Mouse (Mus musculus) embryonic facial prominence, embryonic 12.5 days (tissue): Measurements from ENCODE around the gene Grin2a. TPM values are rescaled to one million over a fixed set of nuclear protein-coding genes. Genes with fewer than 3 reads are reported as not detected.

Experiments
- ATAC-seq: fragments of 200-750 bp; cut with Nextera tagmentation; 2 replicates; pipeline ENCODE4 v1.8.0; 2017; ENCODE audit not compliant: insufficient number of reproducible peaks, insufficient read depth, low FRiP score, low TSS enrichment
- H3K27ac ChIP-seq: fragments of 300-500 bp; sonication (generic); 2 replicates; pipeline ENCODE4 v1.5.1; 2016; ENCODE audit warnings: mild to moderate bottlenecking
- H3K27me3 ChIP-seq: fragments of 300-500 bp; sonication (generic); 2 replicates; pipeline ENCODE4 v1.6.1; 2016; ENCODE audit warnings: mild to moderate bottlenecking, moderate library complexity
- H3K36me3 ChIP-seq: fragments of 300-500 bp; sonication (generic); 2 replicates; pipeline ENCODE4 v1.6.1; 2016; ENCODE audit warnings: mild to moderate bottlenecking
- H3K4me1 ChIP-seq: fragments of 300-500 bp; sonication (generic); 2 replicates; pipeline ENCODE4 v1.6.1; 2016
- H3K4me2 ChIP-seq: fragments of 300-500 bp; sonication (generic); replicated peaks from 2 replicates; pipeline ENCODE4 v1.6.1; 2016; ENCODE audit warnings: mild to moderate bottlenecking, moderate library complexity
- H3K4me3 ChIP-seq: fragments of 300-500 bp; sonication (generic); 2 replicates; pipeline ENCODE4 v1.5.1; 2016; ENCODE audit warnings: mild to moderate bottlenecking
- H3K9ac ChIP-seq: fragments of 300-500 bp; sonication (generic); 2 replicates; pipeline ENCODE4 v1.6.1; 2016; ENCODE audit warnings: mild to moderate bottlenecking, moderate library complexity
- H3K9me3 ChIP-seq: fragments of 300-500 bp; sonication (generic); 2 replicates; pipeline ENCODE4 v1.6.1; 2016; ENCODE audit warnings: mild to moderate bottlenecking, moderate library complexity
- WGBS: fragments of 180-500 bp; shearing (Covaris S2); methylation state at CpG from one replicate; pipeline ENCODE4 v1.1.7; 2016; 5-methylcytosine and 5-hydroxymethylcytosine counted together
- polyA plus RNA-seq: library from polyadenylated mRNA; unstranded; fragments of >200 nt; fragmentation: Nextera tagmentation; extraction: Ambion mirVana; gene quantifications from 2 replicates; pipeline ENCODE4 v1.2.1, GENCODE M21; 2016

Gene Grin2a
- polyA plus RNA-seq, 1 experiment from 2014 or later = 1.3 TPM

- WGBS = 52% methylated on average over 1 of the region's 1 CpGs
- Histone ChIP-seq H3K4me2 (no peak overlapping the region), H3K9ac (no peak overlapping the region), H3K36me3 (no peaks in the 10 kb centered on the region), H3K27me3 (no peaks in the 10 kb centered on the region), H3K9me3 (no peaks in the 10 kb centered on the region), H3K27ac (no peak overlapping the region), H3K4me3 (no peak overlapping the region), H3K4me1 (no peaks in the 10 kb centered on the region)
- ATAC-seq = no peak
Measured at GRCm38 (mm10) chr16:9959340-9959739, 36.0 kb downstream of the Grin2a start.

- WGBS = 37% methylated on average over 5 of the region's 5 CpGs
Measured at GRCm38 (mm10) chr16:9954266-9954665, 41.1 kb downstream of the Grin2a start.

GRCm38 (mm10) chr16:9953396-9953831 lies 41.9 kb downstream of the Grin2a start:
- ATAC-seq = no peak
- no peaks in the 10 kb centered on the region for H3K36me3 ChIP-seq
- WGBS = 87% methylated on average over 5 of the region's 5 CpGs

More at GRCm38 (mm10) chr16:9954266-9954665, 41.1 kb downstream of the Grin2a start:
- Histone ChIP-seq H3K4me1 (no peaks in the 10 kb centered on the region), H3K27me3 (no peaks in the 10 kb centered on the region), H3K9ac (no peak overlapping the region), H3K36me3 (no peaks in the 10 kb centered on the region), H3K27ac (no peak overlapping the region), H3K4me2 (no peak overlapping the region), H3K9me3 (no peaks in the 10 kb centered on the region), H3K4me3 (no peak overlapping the region)
- no peak for ATAC-seq

GRCm38 (mm10) chr16:9949250-9949649 lies 46.1 kb downstream of the Grin2a start:
- no peak overlapping the region for H3K4me2 ChIP-seq
- no peak overlapping the region for H3K27ac ChIP-seq
- no peak overlapping the region for H3K9ac ChIP-seq
- ATAC-seq = no peak
- H3K4me3 ChIP-seq = no peak overlapping the region
- H3K36me3 ChIP-seq = no peaks in the 10 kb centered on the region
- no peaks in the 10 kb centered on the region for H3K27me3 ChIP-seq
- H3K4me1 ChIP-seq = no peaks in the 10 kb centered on the region
- no peaks in the 10 kb centered on the region for H3K9me3 ChIP-seq
- WGBS = 77% methylated on average over 3 of the region's 3 CpGs

More at GRCm38 (mm10) chr16:9953396-9953831, 41.9 kb downstream of the Grin2a start:
- Histone ChIP-seq H3K9ac (no peak overlapping the region), H3K4me3 (no peak overlapping the region), H3K27me3 (no peaks in the 10 kb centered on the region), H3K27ac (no peak overlapping the region), H3K4me1 (no peaks in the 10 kb centered on the region), H3K4me2 (no peak overlapping the region), H3K9me3 (no peaks in the 10 kb centered on the region)

GRCm38 (mm10) chr16:9947430-9947829 lies 47.9 kb downstream of the Grin2a start:
- Histone ChIP-seq H3K4me2 (no peak overlapping the region), H3K27me3 (no peaks in the 10 kb centered on the region), H3K27ac (no peak overlapping the region), H3K4me1 (no peaks in the 10 kb centered on the region), H3K4me3 (no peak overlapping the region), H3K9ac (no peak overlapping the region), H3K9me3 (no peaks in the 10 kb centered on the region), H3K36me3 (no peaks in the 10 kb centered on the region)
- whole genome bisulfite sequencing = 84% methylated on average over 3 of the region's 3 CpGs
- ATAC-seq = no peak

GRCm38 (mm10) chr16:9944836-9945235 lies 50.5 kb downstream of the Grin2a start:
- H3K27ac ChIP-seq = no peak overlapping the region
- no peak overlapping the region for H3K9ac ChIP-seq
- H3K4me2 ChIP-seq = no peak overlapping the region
- 72% methylated on average over 5 of the region's 5 CpGs for WGBS
- H3K4me3 ChIP-seq = no peak overlapping the region
- no peaks in the 10 kb centered on the region for H3K27me3 ChIP-seq
- no peaks in the 10 kb centered on the region for H3K36me3 ChIP-seq
- H3K9me3 ChIP-seq = no peaks in the 10 kb centered on the region
- ATAC-seq = no peak
- H3K4me1 ChIP-seq = no peaks in the 10 kb centered on the region

- WGBS = 46% methylated on average over 8 of the region's 8 CpGs
- Histone ChIP-seq H3K27me3 (no peaks in the 10 kb centered on the region), H3K4me2 (no peak overlapping the region), H3K9ac (no peak overlapping the region), H3K4me3 (no peak overlapping the region), H3K4me1 (no peaks in the 10 kb centered on the region), H3K27ac (no peak overlapping the region), H3K9me3 (no peaks in the 10 kb centered on the region), H3K36me3 (no peaks in the 10 kb centered on the region)
- ATAC-seq = no peak
Measured at GRCm38 (mm10) chr16:9941306-9941930, 53.9 kb downstream of the Grin2a start.

- no peak overlapping the region for H3K27ac ChIP-seq
- H3K9me3 ChIP-seq = no peaks in the 10 kb centered on the region
- no peak overlapping the region for H3K9ac ChIP-seq
- H3K4me3 ChIP-seq = no peak overlapping the region
- WGBS = 83% methylated on average over 7 of the region's 7 CpGs
- no peaks in the 10 kb centered on the region for H3K36me3 ChIP-seq
- ATAC-seq = no peak
- H3K4me1 ChIP-seq = no peaks in the 10 kb centered on the region
- H3K27me3 ChIP-seq = no peaks in the 10 kb centered on the region
- no peak overlapping the region for H3K4me2 ChIP-seq
Measured at GRCm38 (mm10) chr16:9940716-9941115, 54.6 kb downstream of the Grin2a start.

GRCm38 (mm10) chr16:9910672-9911071 lies 84.7 kb downstream of the Grin2a start:
- 91% methylated on average over 3 of the region's 3 CpGs for WGBS

GRCm38 (mm10) chr16:9909225-9909624 lies 86.1 kb downstream of the Grin2a start:
- 79% methylated on average over 4 of the region's 4 CpGs for WGBS
- no peaks in the 10 kb centered on the region for H3K4me1 ChIP-seq
- no peak for ATAC-seq
- H3K4me3 ChIP-seq = no peak overlapping the region
- no peak overlapping the region for H3K9ac ChIP-seq
- no peak overlapping the region for H3K27ac ChIP-seq
- H3K27me3 ChIP-seq = no peaks in the 10 kb centered on the region
- H3K9me3 ChIP-seq = no peaks in the 10 kb centered on the region
- no peaks in the 10 kb centered on the region for H3K36me3 ChIP-seq
- no peak overlapping the region for H3K4me2 ChIP-seq

More at GRCm38 (mm10) chr16:9910672-9911071, 84.7 kb downstream of the Grin2a start:
- no peaks in the 10 kb centered on the region for H3K4me1 ChIP-seq
- H3K9me3 ChIP-seq = no peaks in the 10 kb centered on the region
- ATAC-seq = no peak
- no peak overlapping the region for H3K4me3 ChIP-seq
- H3K4me2 ChIP-seq = no peak overlapping the region
- no peaks in the 10 kb centered on the region for H3K27me3 ChIP-seq
- H3K9ac ChIP-seq = no peak overlapping the region
- H3K27ac ChIP-seq = no peak overlapping the region
- no peaks in the 10 kb centered on the region for H3K36me3 ChIP-seq

GRCm38 (mm10) chr16:9904443-9904842 lies 90.9 kb downstream of the Grin2a start:
- H3K4me3 ChIP-seq = no peak overlapping the region
- no peak overlapping the region for H3K9ac ChIP-seq
- no peaks in the 10 kb centered on the region for H3K9me3 ChIP-seq
- 83% methylated on average over 6 of the region's 6 CpGs for WGBS
- H3K27ac ChIP-seq = no peak overlapping the region
- no peak overlapping the region for H3K4me2 ChIP-seq
- H3K27me3 ChIP-seq = no peaks in the 10 kb centered on the region
- ATAC-seq = no peak
- no peaks in the 10 kb centered on the region for H3K36me3 ChIP-seq
- H3K4me1 ChIP-seq = no peaks in the 10 kb centered on the region

- Histone ChIP-seq H3K9me3 (no peaks in the 10 kb centered on the region), H3K36me3 (no peaks in the 10 kb centered on the region), H3K27ac (no peak overlapping the region), H3K27me3 (no peaks in the 10 kb centered on the region), H3K4me3 (no peak overlapping the region), H3K4me2 (no peak overlapping the region), H3K9ac (no peak overlapping the region), H3K4me1 (no peaks in the 10 kb centered on the region)
- 72% methylated on average over 5 of the region's 5 CpGs for WGBS
- ATAC-seq = no peak
Measured at GRCm38 (mm10) chr16:9902680-9903463, 92.5 kb downstream of the Grin2a start.
